Mouse (Mus musculus): ENCODE results near the gene Ppp6r2.
A peak's percentile ranks its signal among the peaks of the same experiment; 100 is the strongest.

The Ppp6r2 gene

DNA sequence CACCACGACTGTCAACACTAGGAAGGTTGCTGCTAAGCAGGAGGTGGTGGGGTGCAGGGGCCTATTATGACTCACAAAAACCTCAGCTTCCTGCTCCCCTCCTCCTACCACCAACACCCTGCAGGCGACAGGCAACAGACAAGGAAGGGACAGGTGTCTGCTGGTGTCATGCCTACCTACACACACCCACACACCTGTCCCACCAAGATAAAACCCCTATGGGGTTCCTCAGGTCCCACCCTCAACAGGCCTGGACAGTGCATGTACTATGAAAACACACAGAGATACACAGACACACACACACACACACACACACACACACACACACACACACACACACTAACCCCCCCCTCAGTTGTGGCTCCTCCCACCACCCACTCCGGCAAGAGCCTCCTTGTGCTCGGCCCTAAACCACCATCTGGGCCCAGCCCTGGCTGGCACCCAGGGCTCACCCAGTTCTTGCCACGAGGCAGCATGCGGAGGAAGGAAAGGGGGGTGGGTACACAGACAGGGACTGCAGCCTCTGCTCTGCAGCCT is 98.7 kb downstream of the Ppp6r2 start:
- peak; percentile 96 for DNase-seq (ENCODE audit: low read depth)

GRCm38 (mm10) chr15:89313359-89313758 is 102.0 kb downstream of the Ppp6r2 start:
- DNase-seq (ENCODE audit: low read depth): no peak

DNA sequence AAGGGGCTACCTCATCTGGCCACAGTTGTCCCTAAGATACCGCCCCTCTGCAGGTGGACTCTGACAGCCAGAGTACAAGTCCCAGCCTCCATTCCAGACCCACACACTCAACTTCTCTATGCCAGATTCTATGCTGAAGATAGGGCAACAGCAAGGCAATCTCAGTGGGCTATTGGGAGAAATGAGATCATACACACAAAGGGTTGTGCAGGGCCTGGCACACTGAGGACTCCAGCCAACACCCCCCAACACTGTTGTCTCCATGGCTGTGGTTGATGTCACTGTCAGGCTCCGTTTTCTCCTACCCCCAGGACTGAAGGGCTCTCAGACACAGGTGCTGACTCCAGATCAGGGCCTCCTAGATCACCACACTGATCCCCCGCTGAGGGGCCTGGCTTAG is 102.8 kb downstream of the Ppp6r2 start:
- DNase-seq (ENCODE audit: low read depth): peak; percentile 12

DNA sequence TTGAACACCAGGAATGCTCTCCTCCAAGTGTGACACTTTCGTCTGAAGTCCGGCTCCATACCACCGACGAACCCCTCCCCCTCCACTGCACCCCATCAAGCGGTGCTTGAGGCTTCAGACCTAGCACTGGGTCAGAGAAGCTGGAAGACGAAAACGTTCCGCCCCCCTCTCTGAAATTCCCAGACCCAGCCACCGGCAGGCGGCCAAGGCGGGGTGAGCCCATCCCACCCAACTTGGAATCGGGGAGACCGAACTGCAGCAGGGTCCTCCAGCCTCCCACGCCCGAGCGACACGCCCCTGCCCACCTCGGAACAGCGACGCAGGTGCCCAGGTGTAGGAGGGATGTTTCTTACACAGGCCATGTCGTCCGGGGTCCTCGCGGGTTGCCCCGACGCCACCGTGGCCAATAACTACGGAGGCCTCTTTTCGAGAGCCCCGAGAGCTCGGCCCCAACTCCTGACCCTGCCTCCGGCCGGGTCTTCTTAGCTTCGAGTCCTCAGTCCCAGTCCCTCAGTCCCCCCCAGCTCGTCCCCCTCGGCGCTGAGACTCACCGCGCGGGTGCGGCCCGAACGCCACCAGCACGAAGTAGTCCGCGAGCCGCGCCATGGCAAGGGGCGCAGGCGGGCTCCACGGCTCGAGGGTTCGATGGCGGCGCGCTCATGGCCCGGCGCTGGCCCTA is 103.3 kb downstream of the Ppp6r2 start:
- no peak for DNase-seq (ENCODE audit: low read depth)

DNA sequence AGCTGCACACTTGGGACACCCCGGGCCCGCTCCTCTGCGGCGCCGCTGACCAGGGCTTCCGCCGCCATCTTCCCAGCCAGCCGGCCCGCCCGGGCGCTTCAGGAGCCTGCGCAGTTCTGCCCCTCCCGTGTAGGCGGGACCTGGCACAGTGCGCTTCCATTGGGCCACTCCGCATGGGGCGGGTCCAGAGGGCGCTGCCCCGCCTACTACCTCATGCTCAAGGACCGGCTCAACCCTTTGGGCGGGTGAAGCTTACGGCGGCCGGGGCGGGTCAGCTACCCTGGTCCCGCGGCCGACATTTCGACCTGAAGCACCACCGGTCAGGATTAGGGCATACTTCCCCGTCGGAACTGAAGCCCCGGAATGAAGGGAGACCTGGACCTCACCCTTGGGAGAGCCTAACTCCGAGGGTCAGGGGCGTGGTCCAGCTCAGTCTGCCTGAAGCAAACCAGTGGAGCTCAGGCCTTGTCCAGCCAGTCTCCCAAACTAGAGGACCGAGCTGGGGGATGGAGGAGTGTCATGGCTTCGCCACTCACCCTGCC is 103.9 kb downstream of the Ppp6r2 start, which contains the start of gene Sbf1:
Gene Sbf1, minus strand, starts transcription at position 122 of the 542 bp plus-strand sequence.
- DNase-seq (ENCODE audit: low read depth): peak; percentile 97

DNA sequence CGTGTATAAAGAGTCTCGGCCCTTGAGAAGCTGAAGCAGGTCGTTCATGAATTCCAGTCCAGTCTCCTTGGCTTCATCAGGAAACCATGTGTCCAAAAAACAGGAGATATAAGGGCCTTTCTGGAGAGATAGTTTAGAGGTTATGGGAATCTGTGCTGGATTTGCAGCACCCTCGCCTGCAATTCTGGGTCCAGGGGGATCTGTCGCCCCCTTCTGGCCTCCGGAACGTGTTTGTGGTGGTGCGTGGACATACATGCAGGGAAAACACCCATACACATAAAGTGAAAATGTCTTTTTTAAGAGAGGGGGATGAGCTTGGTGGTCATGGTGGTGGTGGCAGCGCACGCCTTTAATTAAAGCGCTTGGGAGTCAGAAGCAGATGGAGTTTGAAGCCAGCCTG is 104.8 kb downstream of the Ppp6r2 start:
- peak; percentile 59 for DNase-seq (ENCODE audit: low read depth)

DNA sequence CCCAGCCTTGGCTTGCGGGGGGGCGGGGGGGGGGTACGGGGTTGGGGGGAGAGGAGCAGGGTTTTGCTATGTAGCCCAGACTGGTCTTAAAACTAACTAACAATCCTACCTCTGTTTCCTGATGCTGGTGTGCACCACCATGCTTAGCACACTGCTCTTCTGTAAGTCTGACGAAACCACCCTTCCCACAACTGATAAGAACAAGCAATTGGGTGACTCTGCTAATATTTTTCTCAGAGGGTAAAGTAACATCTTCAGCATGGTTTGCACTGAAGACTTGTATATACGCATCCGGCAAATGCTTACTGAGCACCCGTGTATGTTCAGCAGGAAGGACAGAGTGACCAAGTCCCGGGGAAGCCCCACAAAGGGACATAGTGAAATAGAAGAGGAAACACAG is 109.9 kb downstream of the Ppp6r2 start:
- peak; percentile 81 for DNase-seq (ENCODE audit: low read depth)

DNA sequence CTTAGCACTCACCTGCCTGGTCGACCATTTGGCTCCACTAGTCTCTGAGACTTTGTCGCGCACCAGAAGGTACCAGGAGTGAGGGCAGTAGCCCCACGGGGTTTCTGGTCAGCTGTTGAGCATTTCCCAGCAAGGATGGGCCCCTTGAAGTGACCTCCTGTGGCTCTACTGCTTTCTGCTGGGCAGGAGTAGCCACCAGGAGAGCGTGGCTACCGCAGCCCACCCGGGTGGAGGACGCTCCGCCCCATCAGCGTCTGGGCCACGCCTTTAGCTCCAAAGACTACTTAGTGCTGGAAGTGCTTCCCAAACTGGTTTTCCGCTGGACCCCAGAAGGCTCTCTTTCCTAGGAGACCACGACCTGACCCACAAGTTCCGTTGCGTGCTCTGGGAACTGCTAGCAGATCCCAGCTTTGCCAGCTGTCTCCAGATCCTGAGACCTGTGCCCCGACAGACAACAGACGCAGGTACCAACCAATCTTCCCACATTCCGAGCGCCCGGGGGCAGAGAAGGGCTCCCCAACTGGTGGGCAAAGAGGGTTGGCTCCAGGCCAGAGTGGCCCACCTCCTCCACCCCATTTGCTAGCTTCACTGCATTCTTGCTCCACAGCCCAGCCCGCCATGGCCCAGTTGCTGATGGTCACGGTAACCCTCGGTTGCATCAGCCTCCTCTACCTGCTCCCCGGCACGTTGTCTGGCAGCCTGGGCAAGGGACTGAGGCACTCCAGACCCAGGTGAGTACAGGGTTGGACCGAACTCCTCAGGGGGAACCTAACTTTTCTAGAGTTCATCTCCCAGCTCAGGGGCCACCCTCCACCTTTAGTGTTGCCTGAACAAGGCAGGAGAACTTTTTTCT is 111.5 kb downstream of the Ppp6r2 start, which contains the start of gene Adm2:
Gene Adm2, plus strand, starts transcription at position 51 of the 853 bp plus-strand sequence.
- no peak for DNase-seq (ENCODE audit: low read depth)

- no peak for DNase-seq (ENCODE audit: low read depth)
Observed at GRCm38 (mm10) chr15:89323656-89324055, 112.3 kb downstream of the Ppp6r2 start.

- DNase-seq (ENCODE audit: low read depth): no peak
Observed at GRCm38 (mm10) chr15:89326441-89326840, 115.1 kb downstream of the Ppp6r2 start.

DNA sequence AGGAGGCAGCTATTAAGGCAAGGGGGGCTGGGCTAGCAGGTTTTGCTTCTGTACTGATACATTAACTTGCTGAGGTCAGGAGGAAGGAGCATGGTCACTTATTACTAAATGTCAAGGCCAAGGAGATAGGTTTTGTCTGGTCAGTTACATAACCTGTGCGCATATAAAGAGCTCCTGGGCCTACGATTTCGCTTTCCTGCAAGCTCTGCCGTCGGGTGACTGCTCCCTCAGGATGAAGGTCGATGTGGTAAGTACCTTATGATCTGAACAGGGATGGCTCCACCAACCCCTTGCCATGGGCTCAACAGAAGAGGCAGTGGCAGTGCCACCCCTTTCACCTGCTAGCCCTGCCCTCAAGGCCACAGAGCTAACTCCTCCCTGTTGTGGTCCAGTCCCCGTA is 122.9 kb downstream of the Ppp6r2 start, which contains the start of gene Miox:
Gene Miox, plus strand, starts transcription at position 128 of the 400 bp plus-strand sequence.
- DNase-seq (ENCODE audit: low read depth): no peak

DNA sequence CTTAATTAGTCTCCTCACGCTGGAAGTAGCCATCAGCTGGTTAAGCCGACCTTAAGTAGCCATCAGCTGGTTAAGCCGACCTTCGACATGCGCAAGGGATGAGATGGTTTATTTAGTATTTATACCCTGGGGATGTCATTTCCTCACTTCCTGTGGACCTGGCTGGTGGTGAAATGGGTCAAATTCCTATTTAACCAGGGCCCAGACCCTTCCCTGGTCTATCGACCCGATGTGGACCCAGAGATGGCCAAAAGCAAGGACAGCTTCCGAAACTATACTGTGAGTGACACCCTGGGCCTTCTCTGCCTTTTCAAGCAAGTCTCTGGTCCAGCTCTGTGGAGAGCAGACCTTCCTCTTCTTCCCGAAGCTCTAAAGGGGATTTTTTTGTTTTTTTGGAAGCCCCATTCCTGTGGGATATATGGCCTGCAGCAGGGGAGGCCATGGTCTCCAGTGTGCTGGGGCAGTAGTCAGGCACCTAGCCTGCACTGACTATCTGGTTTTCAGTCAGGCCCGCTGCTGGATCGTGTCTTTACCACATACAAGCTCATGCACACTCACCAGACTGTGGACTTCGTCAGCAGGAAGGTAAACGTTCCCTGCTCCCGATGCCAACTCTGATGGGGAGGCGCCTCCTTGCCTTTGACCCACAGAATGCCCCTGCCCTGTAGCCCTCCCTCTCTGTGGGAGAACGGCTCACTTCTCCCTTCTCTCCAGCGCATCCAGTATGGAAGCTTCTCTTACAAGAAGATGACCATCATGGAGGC is 123.6 kb downstream of the Ppp6r2 start:
- no peak for DNase-seq (ENCODE audit: low read depth)

GRCm38 (mm10) chr15:89336422-89336821 is 125.1 kb downstream of the Ppp6r2 start:
- DNase-seq (ENCODE audit: low read depth): no peak

Measured in 416B (cell line).